Mouse (Mus musculus) embryo, embryonic 11.5 days (tissue): Measurements from ENCODE around the gene Olfr323.
A peak's percentile ranks its signal among the peaks of the same experiment; 100 is the strongest.

Source experiments
- DNase-seq: peaks from one replicate; pipeline ENCODE4 v3.0.0-alpha.2; 2012; ENCODE audit warnings: low read depth, low spot score

Gene Olfr323

DNA sequence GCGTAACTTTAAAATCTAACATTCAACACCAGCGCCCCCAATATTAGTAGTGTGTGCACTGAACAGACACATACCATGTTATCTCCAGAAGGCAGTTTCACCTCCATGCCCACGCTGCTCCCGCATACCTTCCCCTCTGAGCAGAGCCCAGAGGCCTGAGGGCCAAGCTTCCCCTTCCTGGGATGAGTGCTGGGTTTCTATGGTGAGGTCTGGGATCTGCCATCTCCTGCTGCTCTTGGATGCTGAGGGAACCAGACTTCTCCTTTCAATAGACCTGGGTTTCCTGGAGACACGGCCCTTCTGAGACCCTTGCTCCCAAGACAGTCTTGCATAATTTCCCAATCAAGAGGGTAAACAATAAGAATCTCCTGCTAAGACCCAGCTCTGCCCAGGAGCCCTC is at the start of gene Olfr323:
Olfr323 (minus strand) TSS at position 101 of the 400 bp plus-strand sequence.
- no peak for DNase-seq

DNA sequence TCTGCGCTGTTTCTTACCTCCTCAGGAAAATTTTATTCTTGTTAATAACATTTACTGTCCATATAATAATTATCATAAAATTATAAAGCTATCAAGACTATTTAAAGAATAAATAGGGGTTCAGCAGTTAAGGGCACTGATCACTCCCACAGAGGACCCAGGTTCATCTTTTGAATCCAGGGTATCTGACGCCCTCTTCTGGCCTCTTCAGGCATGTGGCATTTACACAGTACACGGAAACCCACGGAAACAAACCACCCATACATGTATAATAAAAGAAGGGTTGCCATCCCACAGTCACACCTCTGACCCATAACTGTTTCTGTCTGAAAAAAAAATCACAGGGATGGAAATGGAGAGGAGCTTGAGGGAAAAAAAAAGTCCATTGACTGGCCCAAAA is 41.5 kb upstream of the Olfr323 start:
- DNase-seq = no peak

DNA sequence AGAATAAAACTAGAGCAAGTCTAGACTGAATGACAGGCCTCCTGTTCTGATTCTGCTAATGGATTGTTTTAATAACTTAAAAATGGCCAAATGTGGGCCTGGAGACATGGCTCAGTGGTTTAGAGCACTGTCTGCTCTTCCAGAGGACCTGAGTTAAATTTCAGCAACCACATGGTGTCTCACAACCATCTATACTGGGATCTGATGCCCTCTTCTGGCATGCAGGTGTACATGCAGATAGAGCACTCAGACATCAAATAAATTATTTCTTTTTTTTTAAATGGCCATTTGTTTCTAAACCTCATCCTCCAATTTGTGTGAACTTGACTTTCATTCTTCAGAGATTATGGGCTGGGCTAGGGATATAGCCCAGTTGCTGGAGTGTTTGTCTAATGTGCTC is 39.0 kb upstream of the Olfr323 start:
- no peak for DNase-seq

DNA sequence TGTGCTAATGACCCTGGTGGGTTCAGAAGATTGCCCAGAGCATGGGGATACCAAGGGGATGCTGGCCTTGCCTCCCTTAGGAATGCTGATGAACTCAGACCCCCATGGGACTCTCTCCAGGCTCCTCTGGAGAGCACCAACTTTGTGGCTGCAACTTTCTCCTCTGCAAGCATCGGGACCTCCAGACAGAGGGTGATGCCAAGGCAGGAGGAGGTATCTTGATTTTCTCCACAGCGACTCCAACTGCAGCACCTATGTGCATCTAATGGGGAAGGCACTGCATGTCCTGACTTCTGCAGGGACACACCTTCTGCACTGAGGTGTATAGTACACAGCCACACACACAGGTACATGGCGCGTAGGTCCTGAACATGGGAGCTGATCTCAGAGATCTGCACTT is 28.3 kb upstream of the Olfr323 start, which contains the start of gene Olfr322:
Olfr322 (plus strand) TSS at position 187 of the 400 bp plus-strand sequence.
- no peak for DNase-seq

DNA sequence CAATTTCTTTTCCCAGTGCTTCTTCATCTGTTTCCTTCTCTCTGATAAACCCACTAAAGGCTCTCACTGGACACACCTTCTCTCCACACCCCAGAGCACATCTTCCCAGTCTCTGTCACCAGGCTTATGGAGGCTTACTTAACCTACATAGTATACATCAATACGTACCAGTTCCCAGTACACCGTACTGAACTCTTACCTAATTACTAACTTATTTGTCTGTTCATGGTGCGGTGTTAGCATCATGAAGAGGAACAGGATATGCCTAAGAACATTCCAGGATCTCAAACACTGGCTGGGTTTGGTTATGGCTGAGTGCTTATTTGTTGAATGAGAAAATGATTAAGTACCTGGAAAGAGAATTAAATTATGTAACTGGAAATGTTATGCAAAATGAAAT is 24.9 kb upstream of the Olfr323 start:
- no peak for DNase-seq

DNA sequence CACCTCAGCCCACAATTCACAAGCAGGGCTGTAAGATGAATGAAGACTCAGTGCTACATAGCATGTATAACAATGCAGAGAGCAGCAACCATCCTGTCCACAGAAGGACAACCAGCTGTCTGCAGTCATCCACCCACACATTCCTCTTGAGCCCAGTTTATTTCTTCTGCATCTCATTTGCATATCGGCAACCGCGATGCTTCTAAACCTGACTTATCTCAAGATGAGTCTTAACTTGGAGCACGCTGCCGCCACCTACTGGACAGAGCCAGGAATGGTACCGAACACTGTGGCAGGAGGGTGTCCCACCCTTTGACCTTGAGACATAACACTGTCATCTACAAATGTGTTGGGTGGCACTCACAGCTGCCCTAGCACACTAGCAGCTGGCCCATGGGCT is 13.0 kb upstream of the Olfr323 start:
- no peak for DNase-seq

DNA sequence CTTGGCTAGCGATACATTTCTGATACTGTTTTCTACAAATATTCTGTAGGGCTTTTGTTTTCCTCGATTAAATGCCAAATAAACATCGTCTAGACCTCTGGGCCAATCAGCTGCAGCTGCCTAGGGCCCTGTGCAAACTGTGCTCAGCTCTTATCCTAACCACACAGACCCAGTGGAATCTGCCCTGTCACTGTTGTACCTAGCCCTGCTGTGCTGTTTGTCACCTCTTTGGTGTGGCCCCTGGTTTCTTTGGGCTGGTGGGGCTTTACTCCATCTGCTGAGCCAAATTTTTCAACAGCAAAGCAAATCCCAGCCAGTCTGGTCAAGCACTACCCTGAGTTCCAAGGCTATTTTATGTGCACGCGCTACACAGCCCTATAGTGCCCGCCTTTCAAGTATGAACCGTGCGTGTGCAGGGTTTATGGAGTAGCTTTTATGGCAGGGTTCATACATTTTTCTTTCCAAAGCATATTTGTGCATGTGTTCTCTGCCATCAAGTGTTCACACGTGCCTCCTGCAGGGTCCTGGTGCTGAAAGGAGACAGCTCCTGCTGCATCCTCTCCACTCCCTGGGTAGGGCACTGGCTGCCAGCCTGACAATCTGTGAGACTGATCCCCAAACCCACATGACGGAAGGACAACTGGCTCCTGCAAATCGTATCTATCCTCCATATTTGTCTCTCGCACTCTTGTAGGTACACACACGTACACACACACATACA is 11.5 kb upstream of the Olfr323 start:
- no peak for DNase-seq

DNA sequence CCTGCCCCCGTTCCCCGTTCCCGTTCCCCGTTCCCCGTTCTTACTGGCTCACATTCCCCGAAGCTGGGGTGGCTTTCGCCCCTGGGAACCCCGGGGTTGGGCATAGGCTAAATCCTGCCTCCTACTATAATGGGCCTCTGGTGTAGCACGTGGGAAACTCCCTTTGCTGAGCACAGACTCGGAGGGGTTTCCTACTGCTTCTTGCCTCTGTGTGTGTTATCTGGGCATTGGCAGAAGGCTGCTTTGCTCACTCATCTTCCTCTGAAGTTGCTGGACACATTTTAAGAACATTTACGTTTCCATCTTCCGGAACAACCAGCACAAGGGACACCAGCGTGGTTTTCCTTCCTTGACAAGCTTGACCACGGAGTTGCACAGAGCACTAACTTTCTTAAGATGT is 10.8 kb upstream of the Olfr323 start:
- no peak for DNase-seq

DNA sequence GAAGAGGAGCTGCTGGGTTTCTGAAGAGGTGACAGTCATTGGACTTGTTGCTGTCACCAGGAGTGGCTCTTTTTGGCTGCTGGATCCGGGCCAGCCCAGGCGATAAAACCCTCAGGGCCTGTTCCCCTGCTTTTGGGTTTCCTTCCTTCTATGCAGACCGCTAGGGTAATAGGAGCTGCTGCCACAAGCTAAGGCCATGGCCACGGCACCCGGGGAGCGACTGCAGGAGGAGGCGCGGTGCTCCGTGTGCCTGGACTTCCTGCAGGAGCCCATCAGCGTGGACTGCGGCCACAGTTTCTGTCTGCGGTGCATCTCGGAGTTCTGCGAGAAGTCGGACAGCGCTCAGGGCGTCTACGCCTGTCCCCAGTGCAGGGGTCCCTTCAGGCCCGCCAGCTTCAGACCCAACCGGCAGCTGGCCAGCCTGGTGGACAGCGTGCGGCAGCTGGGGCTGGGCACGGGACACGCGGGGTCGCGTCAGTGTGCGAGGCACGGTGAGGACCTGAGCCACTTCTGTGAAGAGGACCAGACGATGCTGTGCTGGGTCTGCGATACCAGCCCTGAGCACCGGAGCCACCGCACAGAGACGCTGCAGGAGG is 10.1 kb upstream of the Olfr323 start, which contains the start of gene Trim58:
Trim58 (plus strand) TSS at position 194 of the 596 bp plus-strand sequence.
- no peak for DNase-seq

DNA sequence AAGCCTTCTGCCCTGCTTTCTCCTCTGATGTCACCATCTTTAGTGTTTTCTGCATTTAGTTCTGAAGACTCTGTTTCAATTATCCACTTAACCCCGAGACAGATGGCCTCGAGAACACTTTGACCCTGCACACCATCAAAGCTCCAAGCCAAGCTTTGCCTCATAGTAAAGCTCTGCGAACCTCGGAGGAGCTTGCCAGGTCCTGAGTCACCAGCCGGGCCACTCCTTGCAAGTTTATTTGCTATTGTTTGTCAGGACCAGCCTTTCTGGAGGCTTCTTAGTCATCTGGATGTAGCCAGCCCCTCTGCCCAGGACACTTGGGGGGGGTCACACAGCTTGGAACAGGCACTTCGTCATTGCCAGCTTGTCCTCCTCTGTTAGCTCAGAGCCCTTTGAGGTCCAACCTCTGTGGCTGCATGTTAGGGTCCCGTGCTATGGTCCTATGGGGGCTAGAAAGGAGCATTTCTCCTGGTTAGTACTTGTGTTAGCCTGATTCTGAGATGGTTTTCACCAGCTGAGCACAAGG is 7.9 kb upstream of the Olfr323 start:
- DNase-seq = no peak

DNA sequence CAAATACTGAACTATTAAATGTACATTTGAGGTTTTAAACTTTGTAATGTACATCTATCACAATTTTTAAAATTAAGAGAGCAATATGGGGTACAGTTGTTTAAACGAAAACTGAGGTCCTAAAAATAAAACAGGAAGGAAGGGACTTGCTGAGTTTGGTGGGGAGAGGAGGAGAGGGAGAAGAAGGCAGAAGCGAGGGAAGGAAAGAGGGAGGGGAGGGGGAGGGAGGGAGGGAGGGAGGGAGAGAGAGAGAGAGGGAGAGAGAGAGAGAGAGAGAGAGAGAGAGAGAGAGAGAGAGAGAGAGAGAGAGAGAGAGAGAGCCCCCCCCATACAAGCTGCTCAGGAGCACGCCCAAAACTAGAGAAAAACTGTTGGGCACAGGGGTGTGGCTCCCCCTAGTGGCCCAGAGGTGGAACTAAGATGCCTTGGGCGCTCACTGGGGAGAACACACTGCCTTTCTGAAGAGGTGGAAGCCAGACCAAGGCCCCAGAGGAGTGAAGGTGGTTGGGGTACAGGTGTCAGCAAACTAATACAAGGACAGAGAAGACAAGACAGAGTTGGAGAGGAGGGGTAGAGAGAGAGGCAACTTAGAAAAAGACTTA is 6.2 kb upstream of the Olfr323 start:
- DNase-seq = peak; percentile 34

DNA sequence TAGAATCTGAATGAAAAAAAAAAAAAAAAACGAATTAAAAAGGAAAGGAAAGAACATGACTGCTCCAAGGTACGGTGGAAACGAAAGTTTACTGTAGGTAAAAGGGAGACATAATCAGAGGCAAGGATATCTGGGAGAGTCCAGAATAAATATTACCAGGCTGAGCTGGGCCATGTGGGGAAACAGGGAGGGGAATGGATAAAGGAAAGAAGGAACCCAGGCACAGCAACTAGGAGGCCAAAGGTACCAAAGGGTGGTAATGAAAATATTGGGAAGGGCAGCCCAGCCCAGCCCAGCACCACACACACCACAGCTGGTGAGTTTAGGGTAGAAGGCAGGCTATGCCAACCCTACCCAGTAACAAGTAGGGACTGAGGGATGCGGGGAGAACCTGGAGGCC is 4.6 kb upstream of the Olfr323 start:
- no peak for DNase-seq

DNA sequence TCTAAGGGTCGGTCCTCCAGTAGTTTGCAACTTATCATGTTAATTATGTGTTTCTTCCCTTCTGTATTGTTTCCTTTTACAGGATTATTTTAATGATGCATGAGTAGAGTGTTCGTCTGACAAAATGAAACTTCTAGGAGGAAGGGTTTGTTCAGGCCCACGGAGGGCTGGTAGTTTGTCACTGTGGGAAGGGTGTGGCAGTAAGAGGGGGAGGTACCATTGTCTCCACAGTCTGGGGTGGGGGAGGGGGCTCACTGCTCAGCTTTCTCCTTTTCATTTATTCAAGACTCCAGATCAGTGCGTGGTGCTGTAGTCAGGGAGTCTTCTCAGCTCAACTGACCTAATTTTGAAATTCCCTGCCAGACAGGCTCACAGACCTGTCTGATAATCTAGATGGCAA is 4.2 kb downstream of the Olfr323 start:
- no peak for DNase-seq

DNA sequence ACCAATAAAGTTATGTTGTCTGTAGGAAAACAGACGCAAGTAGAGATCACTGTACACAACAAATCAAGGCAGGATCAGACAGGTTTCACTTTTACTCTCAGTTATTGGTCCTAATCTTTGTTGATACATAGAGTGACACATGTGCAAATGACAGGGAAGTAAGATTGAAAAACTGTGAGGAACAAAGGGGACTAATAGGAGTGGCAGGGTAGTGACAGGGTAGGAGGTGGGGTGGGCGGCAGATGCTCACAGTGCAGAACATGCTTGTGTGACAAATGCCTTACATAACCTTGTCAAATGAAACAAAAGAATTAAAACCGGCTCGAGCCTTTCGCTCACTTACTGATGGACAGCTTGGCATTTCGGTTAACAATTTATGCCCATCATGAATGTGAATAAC is 11.5 kb downstream of the Olfr323 start:
- no peak for DNase-seq

DNA sequence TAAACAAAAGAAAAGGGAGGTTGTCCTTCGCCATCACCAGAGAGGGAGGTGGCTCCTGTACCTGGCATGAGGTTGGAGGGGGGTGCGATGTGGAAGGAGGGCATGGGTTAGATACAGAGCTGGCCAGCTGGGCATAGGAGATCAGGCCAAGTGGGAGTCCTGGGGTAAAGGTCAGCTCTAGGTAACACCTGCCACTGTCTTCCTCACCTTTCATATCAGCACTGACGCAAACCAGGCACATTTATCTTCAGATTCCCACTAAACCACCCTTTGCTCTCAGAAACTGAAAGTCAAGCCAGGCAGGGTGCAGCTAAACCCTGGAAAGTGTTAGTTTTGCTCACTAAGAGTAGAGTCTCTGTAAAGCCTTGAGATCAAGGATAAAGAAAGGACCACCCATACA is 11.9 kb downstream of the Olfr323 start:
- DNase-seq = no peak

DNA sequence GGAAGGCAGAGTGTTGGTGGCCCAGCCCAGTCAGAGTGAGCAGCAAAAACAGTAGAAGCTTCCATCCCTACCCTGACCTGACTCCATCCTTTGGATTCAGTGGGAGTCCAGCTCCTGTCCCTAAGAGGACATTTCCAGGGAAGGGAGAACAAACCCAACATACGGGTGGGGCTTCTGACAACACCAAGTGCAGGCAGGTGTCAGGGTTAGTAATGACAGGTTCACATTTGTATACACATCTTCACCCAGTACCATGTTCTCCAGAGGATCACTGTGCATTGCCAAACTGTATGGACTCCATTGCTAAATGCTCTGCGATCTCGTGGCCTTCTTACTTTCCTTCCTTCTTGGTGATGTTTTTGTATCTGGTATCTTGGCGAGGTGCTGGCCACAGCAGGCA is 14.3 kb downstream of the Olfr323 start, which contains the start of gene 2210407C18Rik:
2210407C18Rik (minus strand) TSS at position 101 of the 400 bp plus-strand sequence.
- DNase-seq = no peak

DNA sequence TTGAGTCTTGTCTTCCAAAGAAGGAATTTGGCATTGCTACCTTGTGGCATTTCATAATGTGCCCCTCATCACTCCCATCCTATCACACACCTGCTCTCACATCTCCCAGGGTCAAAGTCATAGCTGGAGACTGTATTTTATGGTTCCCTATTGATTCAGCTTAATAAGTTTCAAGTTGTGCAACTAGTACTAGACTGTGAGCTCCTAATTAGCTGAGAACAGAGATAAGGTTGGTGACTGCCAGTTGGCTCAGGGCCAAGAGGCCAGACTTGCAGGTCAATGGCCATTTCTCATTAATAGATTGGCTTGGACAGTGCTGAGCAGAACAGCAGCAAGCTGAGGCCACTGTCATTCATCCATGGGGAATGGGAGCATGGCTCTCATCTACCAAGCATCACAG is 15.8 kb downstream of the Olfr323 start:
- no peak for DNase-seq

DNA sequence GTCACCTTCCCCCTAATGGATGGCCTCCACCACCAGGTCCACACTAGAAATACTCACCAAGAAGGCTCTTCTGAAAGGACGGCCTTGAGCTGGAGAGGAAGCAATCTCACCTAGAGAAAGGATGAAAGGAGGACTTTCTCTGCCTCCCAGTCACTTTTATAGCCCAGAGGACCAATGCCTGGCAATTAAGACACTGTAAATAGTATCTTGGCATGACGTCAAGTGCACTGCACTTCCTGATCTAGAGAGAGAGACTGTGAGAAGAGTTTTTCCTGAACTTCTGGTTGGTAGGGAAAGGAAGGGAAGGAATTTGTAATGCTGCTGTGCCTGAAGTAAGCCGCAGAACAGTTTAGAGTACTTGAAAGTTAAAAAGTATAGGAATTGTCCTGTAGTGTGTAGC is 16.9 kb downstream of the Olfr323 start:
- DNase-seq = no peak

DNA sequence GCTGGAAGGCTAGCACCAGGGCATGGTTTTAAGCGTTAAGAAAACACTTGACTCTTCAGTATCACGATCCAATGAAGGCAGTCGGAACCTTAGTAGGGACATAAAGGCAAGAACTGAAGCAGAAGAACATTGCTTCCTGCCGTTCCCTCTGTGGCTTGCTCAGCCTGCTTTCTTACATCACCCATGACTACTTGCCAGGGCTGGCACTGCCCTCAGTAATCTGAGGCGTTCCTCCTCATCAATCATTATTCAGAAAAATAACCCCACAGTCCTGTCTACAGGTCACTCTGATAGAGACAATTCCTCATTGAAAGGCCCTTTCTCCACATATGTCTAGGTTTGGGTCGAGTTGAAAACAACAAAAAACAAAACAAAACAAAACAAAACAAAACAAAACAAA is 23.3 kb downstream of the Olfr323 start:
- DNase-seq = no peak

DNA sequence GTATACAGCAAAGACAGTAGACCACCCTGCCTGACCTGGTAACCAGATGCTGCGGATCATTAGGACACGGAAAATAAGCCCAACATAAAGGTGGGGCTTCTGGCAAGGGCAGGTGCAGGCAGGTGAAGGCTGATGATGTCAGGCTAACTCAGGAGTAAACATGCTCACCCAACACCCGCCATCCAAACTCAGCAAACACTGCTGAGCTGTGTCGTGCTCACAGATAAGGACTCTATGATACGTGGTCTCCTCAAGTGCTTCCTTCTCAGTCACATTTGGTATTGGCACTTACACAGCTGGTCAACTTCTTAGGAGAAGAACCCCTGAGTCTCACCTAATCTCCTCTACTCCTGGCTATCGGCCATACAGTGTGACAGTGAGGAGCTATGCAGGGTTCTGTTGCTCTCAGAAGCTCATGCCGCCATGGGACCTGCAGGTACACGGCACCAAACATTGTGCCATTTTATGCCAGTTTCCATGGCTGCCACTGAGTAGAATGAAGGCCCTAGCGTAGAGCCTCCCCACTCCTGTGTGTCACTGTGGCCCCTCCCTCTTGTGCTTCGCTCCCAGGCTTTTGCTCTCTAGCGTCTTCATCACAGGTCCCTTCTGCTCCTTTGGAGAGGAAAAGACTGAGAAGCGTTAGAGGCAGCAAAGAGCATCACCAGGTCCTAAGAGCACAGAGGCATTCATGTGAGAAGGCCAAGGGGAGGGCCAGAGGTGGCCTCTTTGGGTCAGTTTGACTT is 24.0 kb downstream of the Olfr323 start:
- no peak for DNase-seq

DNA sequence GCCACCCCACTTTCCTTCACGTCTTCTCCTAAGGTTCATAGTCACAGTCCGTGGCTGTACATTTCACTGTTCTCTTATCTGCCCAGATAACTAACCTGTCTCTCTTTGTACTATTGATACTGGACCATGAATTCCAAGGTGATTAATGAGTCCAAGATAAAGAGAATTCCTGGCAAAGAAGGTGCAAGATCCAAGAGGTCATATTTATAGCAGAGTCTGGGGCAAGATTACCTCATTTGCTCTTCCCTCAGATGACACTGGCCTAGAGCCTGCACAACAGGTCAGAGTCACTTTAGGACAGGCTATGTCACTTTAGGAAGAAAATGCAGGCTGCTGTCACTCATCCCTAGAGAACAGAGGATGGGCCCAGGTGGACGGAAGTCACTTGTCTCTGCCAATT is 25.1 kb downstream of the Olfr323 start:
- DNase-seq = no peak

DNA sequence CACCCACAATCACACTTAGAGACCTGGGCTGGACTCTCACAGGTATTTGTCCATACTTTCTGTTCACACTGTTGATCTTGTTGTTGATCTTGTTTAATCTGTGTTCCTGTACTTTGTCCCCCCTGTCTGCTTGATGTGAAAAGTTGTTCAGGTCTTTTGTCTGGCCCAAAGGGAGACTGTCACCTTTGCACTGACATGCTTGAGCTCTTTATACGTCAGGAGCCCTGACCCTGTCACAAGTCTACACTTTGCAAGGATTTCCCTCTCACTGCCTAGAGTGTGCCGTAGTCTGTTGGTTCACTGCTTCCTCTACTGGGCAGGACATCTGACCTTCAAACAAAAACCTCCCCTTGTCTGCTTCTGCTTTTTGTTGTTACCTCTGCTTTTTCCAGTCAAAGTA is 25.6 kb downstream of the Olfr323 start:
- no peak for DNase-seq
